Mouse (Mus musculus) CH12F3 (cell line): ENCODE measurements around the gene 4930502E18Rik.
"Not testable (repeated sequence)": the region's sequence is repeated elsewhere in the genome, so short reads cannot be mapped to it uniquely, and the experiment has no call there.

ENCODE experiments used
- in situ Hi-C: fragments of 300-500 bp; cut with MboI; formaldehyde crosslinking; loops from 2 replicates; pipeline ENCODE4 v1.14.3; 2020; ENCODE audit warnings: low sequenced_read_pairs

Gene 4930502E18Rik

DNA sequence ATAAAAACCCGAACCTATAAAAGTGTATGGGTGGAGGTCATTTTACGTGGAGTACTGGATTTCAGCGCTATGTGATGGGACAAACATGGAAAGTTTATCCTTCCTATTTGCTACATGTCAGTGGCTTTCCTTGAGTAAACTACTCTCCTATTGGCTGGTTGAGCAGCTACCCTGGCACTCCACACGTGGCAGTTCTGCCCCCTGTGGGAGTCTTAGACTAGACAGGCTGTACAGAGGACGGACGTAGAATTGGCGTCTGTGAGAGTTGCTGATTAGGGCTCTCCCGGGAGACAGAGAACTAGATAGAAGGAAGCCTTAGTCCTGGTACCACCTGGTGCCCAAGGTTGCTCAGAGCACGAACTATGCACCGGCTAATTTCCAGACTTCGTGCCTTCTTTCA is at the start of gene 4930502E18Rik:
4930502E18Rik (plus strand) TSS at position 231 of the 400 bp plus-strand sequence.
- in situ Hi-C loops: no loop called here

DNA sequence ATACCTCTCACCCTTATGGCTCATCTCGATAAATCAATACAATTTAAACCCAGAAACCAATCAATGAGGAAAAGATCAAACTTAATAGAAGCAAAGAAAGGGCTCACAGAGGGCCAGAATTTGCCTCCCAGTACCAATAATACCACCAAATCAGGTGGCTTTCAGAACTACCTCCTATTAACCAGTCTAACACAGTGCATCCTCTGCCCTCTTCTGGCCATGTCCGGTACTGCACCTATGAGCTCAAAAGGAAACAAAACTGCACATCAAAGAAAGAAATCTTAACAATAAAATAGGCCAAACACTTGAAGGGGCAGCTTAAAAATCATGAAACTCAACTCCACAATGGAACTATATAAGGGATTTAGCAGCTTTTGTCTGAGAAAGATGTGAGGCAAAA is 47.7 kb upstream of the 4930502E18Rik start:
- in situ Hi-C loops: not testable (repeated sequence)

DNA sequence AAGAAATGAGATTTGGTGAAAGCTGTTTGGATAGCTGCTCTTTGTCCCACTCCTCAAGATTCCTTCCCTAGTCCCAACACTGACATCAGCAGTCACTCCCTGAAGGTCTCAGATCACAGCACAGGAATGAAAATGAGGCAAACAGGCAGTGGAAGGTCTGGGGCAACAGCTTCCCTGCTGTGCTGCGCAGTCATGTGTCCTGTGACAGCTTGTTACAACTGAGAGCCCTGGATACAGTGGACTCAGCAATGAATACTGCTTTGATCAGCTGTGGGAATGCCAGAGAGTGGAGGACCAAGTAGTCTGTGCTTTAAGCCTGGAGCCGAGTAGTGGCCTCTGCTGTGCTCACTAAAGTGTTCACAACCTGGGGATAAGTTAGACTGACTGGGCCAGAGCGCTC is 42.0 kb upstream of the 4930502E18Rik start:
- in situ Hi-C loops: not testable (repeated sequence)

DNA sequence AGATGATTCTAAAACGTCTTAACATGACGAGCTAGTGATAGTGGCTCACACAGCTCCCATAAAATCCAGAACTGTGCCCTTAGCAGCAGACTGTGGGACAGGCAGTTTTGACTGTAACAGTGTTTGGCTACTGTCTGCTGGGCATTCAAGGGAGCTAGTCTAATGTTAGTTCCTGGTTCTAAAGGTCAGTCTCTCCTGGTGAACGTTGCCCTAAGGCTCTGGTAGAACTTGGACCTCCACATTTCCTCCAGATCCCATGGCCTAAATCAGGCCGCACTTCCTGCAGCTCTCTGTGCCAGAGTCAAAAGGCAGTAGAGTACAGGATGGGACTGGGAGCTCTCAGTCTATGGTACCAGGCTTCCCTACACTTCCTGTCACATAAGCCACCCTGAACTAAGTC is 40.0 kb upstream of the 4930502E18Rik start:
- in situ Hi-C loops: not testable (repeated sequence)

DNA sequence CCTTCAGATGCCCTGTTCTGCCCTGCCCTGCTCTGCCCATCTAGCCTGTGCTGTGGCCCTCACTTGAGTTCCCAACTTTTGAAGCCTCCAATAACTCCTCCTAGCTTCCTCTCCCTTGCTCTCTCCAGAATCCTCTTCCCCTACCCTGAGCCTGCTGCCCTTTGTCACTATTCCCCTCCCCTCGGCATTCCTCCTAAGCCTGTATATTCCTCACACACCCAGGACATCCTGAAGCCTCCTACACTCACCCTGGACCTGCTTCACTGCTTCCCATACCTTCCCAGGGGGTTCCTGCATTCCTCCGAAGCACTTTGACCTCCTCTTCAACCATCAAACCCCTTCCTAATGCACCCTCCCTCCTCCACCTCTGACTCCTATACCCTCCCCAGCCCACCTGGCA is 32.6 kb upstream of the 4930502E18Rik start:
- in situ Hi-C loops: no loop called here

DNA sequence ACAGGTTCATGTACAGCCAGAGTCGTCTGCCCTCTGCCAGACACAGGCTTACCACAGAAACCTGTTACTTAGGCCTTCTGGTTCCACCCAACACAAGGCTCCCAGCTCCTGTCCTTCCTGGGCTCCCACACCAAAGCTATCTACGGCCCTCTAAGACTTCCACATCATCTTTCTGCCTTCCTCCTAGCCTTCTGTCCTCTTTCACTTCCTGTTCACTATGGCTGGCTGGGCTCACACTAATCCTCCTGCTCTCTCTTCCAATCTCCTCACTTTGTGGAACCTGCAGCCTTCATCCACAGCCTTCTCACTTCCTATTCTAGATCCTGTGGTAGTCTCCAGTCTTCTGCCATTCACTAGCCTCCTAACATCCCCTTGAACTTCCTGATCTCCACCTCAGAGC is 31.5 kb upstream of the 4930502E18Rik start:
- in situ Hi-C loops: no loop called here

DNA sequence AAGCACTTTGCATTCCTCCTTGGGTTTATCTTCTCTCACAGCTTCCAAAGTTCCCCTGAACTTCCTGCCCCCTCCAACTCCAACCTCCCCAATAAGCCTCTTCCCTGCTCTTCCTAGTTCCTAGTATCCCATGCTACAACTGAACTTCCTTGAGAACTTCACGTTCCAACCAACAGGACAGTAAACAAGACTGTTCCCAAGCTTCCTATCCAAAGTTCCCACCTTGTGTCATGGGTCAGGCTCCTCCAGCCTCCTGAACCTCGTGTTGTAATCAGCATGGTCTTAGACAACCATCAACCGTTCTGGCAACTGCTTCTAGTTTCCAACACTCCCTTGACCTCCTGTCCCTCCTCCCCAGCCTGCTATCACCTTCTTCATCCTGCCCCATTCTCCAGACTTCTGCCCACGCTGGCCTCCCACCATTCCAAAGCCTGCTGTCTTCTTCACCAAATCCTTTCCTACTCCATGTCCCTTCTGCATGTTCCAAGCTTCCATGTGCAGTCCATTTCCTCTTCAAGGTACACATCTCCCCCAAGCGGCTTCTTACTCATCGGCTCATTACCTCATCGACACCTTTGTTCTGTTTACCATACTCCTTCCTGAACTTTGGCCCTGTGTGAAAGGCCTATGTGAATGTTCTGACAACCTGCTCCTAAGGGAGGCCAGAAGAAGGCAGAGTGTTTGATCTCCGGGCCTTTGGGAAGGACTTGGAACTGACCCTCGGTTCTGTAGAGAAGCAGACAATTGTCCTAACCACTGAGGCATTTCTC is 30.4 kb upstream of the 4930502E18Rik start:
- in situ Hi-C loops: no loop called here

DNA sequence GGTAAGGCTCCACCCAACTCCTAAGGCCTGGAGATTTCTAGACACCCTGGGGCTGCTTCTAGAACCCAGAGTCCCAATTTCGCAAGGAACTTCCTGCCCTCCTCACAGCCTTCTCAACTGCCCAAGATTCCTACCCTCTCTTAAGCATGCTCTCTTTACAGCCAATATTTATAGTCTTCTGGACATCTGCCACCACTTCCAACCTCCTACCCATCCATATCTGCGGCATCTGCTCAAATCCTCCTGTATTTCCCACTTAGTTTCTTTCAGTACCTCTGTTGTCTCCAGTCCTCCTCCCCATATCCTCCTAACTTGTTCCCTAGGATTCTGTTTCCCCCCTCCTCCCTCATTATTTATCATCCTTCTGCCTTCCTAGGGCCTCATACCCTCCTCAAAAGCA is 25.4 kb upstream of the 4930502E18Rik start:
- in situ Hi-C loops: no loop called here

DNA sequence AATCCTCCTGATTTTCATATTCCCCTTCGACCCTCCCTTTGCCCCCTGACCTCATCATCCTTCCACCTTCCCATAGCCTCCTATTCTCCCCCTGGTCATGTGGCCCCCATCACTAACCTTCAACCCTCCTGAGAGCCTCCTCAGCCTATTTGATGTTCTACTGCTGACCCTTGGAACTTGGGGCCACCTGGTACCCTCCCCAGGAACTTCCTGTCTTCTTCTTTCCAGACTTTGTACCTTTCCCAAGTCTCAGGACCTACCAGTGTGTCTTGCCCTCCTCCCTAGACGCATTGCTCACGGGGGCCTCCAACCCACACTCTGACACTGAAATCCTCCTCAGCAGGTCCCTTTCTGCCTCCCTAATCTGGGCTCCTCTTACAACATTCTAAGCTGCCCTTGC is 22.0 kb upstream of the 4930502E18Rik start:
- in situ Hi-C loops: no loop called here

DNA sequence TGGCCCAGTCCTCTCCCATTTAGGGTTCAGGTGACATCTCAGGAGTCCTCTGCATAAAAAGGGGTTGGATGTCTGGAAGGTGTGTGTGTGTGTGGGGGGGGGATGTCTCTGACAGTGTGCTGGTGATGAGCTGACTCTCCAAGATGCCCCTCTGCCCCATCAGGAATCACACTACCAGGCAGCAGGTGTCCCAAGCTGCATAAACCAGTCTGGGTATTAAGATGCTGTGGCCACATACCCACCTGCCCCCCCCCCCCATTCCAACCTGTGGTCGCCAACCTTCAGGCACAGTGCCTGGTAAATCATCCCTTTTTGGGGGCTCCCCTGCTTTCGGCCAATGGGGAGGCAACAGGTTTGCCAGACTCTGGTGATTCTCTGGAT is 8.7 kb upstream of the 4930502E18Rik start:
- in situ Hi-C loops: no loop called here

DNA sequence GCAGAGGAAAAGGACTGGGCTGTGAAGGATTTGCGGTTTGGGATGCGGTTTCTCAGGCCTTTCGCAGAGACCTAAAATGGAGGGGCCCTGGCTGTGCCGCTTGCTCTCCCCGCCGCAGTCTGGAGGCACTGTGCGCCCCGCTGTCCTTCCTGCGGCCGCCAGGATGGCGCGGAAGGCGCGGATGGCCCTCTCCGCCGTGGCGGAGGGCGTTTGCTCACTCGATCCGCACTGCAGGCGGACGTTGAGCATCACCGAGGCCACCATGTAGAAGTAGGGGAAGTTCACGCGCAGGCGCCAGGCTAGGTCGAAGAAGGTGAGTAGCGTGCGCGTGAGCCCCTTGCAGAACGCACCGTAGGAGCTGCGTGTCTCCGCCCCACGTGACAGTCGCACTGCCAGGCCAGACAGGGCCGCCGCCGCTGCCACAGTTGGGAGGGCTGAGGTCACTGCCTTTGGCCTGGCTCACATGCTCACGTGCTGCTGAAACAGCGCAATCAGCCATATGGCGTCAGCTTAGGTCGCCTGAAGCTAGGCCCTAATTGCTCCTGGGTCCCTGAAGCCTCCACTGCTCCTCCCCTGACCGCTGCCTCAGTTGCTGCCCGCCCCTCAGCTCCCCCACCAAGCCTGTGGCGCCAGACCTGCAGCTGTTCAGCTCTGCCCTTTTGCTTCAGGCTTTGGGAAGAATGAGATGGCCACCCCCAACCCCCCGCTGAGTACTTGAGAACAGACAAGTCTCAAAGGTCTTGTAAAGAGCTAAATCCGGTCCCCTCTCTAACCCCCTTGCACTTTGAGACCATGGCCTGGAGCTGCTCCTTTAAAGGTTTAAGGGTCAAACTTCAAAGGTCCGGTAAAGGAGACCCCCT is 8.1 kb upstream of the 4930502E18Rik start:
- in situ Hi-C loops: no loop called here

DNA sequence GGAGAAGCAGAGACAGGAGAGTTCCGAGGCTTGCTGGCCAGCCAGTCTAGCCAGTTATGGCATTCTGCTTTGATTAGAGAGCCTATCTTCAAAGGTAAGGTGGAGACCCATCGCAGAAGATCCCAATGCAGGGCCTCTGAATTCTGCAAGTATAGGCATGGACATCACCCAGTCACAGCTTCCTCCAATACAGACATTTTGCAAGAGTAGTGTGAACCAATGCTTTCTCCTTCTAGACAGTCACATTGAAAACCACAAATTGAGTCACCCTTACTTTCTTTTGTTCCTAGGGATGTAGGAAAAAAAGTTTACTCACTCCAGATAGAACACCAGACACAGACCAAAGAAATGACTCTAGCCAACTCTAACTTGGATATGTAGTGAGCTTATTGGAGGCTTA is 4.3 kb downstream of the 4930502E18Rik start:
- in situ Hi-C loops: no loop called here

DNA sequence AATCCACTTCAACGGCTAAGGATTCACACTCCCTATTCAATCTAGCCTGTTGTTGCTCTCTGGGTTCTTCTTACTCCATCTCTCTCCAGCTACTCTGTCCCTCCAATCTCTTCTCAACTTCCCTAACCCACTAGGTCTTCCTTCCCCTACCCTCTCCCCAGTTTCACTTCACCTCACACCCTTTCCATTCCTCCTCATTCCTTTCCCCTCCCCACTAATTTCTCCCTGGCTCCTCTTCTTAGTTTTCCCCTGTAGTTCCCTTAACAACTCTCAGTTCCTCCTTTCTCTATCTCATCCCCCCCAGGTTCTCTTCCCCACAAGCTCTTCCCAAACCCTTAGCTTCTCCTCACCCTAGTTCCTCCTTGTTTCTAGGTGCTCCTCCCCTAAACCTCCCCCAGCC is 28.2 kb downstream of the 4930502E18Rik start:
- in situ Hi-C loops: no loop called here

DNA sequence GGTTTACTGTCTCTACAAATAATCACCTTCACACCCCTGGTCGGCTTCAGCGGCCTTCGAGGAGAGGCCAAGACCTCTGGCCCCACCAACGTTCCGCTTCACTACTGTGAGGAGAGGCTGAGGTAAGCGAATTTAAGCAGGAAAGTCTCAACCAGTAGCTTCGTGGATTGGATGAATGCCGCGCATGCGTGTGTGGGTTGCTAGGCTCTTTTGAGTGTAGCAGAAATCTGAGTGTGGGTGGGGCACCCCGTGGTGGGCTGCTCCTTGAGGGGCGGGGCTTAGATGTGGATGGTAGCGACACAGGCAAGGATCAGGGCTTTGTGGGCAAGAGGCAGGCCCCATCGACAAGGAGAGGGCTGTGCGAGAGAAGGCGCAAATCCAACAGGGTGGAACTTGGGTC is 33.1 kb downstream of the 4930502E18Rik start, which contains the start of gene 1700013H16Rik:
1700013H16Rik (minus strand) TSS at position 96 of the 400 bp plus-strand sequence.
- in situ Hi-C loops: no loop called here

DNA sequence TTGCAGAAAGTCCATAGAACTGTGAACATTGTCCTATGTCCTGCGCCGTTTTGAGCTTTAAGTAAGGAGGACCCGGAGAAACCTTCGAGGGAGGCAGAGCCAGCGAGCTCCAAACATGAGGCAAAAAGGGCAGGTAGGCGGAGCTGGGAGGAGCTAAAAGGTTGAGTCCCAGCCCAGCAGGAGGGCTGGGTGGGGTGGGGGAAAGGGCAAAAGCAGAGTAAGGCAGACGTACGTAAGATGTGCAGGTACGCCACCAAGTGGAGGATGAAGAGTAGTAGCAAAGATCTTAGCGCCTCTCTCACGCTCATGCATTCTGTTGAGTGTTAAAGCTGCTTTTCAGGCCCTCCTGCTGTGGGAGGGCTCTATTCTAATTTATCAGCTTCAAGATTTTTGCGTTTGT is 51.6 kb downstream of the 4930502E18Rik start, which contains the start of gene Zfp36l3:
Zfp36l3 (minus strand) TSS at position 119 of the 400 bp plus-strand sequence.
- in situ Hi-C loops: no loop called here
